9 mouse cellular contexts compared by ENCODE assay signal in genomic region chr17:88752827-88753471, GRCm38 (mm10). TPM values are rescaled to one million over a fixed set of nuclear protein-coding genes. Genes with fewer than 3 reads are reported as not detected.
A peak's percentile ranks its signal among the peaks of the same experiment; 100 is the strongest.
DNase-seq lines count a peak whose midpoint lies in the region; ATAC-seq and TF ChIP-seq lines count a peak whose summit lies in the region.
"Had no signal": no experiment of that assay in that cellular context is flagged by ENCODE, and none has a peak within 500 bp of the region (broad histone marks: within the 10 kb centered on the region; RNA-seq: fewer than 3 reads in every experiment).

No protein-coding gene starts in this region.

- DNase-seq in left cerebral cortex, adult 2 months (ENCODE audit: extremely low spot score in 1 of 2, low spot score in 2 of 2), result peak; percentile 47 to 54
- DNase-seq in left cerebral cortex, adult 11 months (ENCODE audit: low spot score), result no peak
- DNase-seq in forebrain, postnatal 0 days, result peak; percentile 84
- DNase-seq in kidney, adult 2 months, result peak; percentile 19
- no peak for DNase-seq in liver, embryonic 14.5 days (ENCODE audit: low read depth in 3 of 3, low spot score in 3 of 3)

- TF ChIP-seq POLR2A in kidney, adult 2 months (IDR thresholded peaks at IDR 0.05; ENCODE audit: low read depth, low read length), result no peak

- H3K9ac ChIP-seq in forebrain, postnatal 0 days, result no peak overlapping the region
- H3K9ac ChIP-seq in liver, embryonic 14.5 days (replicated peaks), result no peak overlapping the region
- no peak overlapping the region for H3K9ac ChIP-seq in neural tube, embryonic 13.5 days

- 6% methylated on average over 17 of the region's 17 CpGs for WGBS in forebrain, postnatal 0 days
- WGBS in kidney, adult 2 months, result 4% methylated on average over 17 of the region's 17 CpGs
- 5% methylated on average over 17 of the region's 17 CpGs for WGBS in liver, embryonic 14.5 days (ENCODE audit: insufficient replicate concordance)
- WGBS in neural tube, embryonic 13.5 days, result 5% methylated on average over 17 of the region's 17 CpGs

- no peaks in the 10 kb centered on the region for H3K9me3 ChIP-seq in forebrain, postnatal 0 days (ENCODE audit: low read length)
- H3K9me3 ChIP-seq in liver, embryonic 14.5 days (ENCODE audit: control insufficient read depth, low read length), result no peaks in the 10 kb centered on the region
- no peaks in the 10 kb centered on the region for H3K9me3 ChIP-seq in neural tube, embryonic 13.5 days

- peak; percentile 65 for TF ChIP-seq CTCF in left cerebral cortex, adult 2 months (IDR thresholded peaks at IDR 0.05)
- TF ChIP-seq CTCF in forebrain, postnatal 0 days (IDR thresholded peaks at IDR 0.05; ENCODE audit: low read depth), result peak; percentile 82
- TF ChIP-seq CTCF in kidney, adult 2 months (conservative IDR thresholded peaks at IDR 0.05; ENCODE audit: insufficient read depth, insufficient read length, low read depth, low read length), result peak; percentile 49
- peak; percentile 53 for TF ChIP-seq CTCF in liver, embryonic 14.5 days (IDR thresholded peaks at IDR 0.05; ENCODE audit: low read depth)

- no peak overlapping the region for H3K27ac ChIP-seq in left cerebral cortex, adult 2 months
- H3K27ac ChIP-seq in forebrain, postnatal 0 days (ENCODE audit: low read depth, low read length), result peak overlapping the region; percentile 54
- H3K27ac ChIP-seq in kidney, adult 2 months (ENCODE audit: insufficient read depth, low read depth, low read length), result no peak overlapping the region
- H3K27ac ChIP-seq in liver, embryonic 14.5 days, result no peak overlapping the region
- H3K27ac ChIP-seq in neural tube, embryonic 13.5 days (replicated peaks), result peak overlapping the region; percentile 70

- ATAC-seq in activated CD4-positive, CD25-positive, alpha-beta regulatory T cell, adult 4 months, result peak; percentile 70
- ATAC-seq in forebrain, postnatal 0 days, result peak; percentile 79
- ATAC-seq in liver, embryonic 14.5 days (ENCODE audit: insufficient read depth), result no peak
- ATAC-seq in neural tube, embryonic 13.5 days (ENCODE audit: low read depth), result peak; percentile 73
- ATAC-seq in erythroblast, adult 5-6 weeks (replicated peaks; ENCODE audit: low FRiP score, poor library complexity, severe bottlenecking), result no peak

- no peaks in the 10 kb centered on the region for H3K36me3 ChIP-seq in forebrain, postnatal 0 days (ENCODE audit: insufficient read depth)
- no peaks in the 10 kb centered on the region for H3K36me3 ChIP-seq in kidney, adult 2 months (ENCODE audit: control insufficient read depth, insufficient read depth, low read length)
- H3K36me3 ChIP-seq in liver, embryonic 14.5 days (replicated peaks; ENCODE audit: control insufficient read depth, insufficient read depth, low read depth), result no peaks in the 10 kb centered on the region
- no peaks in the 10 kb centered on the region for H3K36me3 ChIP-seq in neural tube, embryonic 13.5 days

- H3K4me1 ChIP-seq in forebrain, postnatal 0 days (ENCODE audit: insufficient read depth), result peaks cover 14% of the 10 kb centered on the region
- H3K4me1 ChIP-seq in kidney, adult 2 months (ENCODE audit: control insufficient read depth, insufficient read depth, low read length), result no peaks in the 10 kb centered on the region
- H3K4me1 ChIP-seq in liver, embryonic 14.5 days (replicated peaks; ENCODE audit: control insufficient read depth in 2 of 2, insufficient read depth in 2 of 2, low read length in 1 of 2), result no peaks in the 10 kb centered on the region
- H3K4me1 ChIP-seq in neural tube, embryonic 13.5 days (replicated peaks), result peaks cover 64% of the 10 kb centered on the region

- no peak for TF ChIP-seq EP300 in liver, embryonic 14.5 days (IDR thresholded peaks at IDR 0.05; ENCODE audit: low read depth)

- H3K4me3 ChIP-seq in left cerebral cortex, adult 2 months, result no peak overlapping the region
- 0 out of 2 replicates have a peak overlapping the region, but pooled peaks have one; percentile 9 for H3K4me3 ChIP-seq in forebrain, postnatal 0 days (ENCODE audit: low read depth, low read length)
- no peak overlapping the region for H3K4me3 ChIP-seq in kidney, adult 2 months (ENCODE audit: insufficient read depth, low read depth, low read length)
- no peak overlapping the region for H3K4me3 ChIP-seq in liver, embryonic 14.5 days (ENCODE audit: insufficient read depth in 1 of 2, low read depth in 2 of 2, low read length in 2 of 2)
- H3K4me3 ChIP-seq in neural tube, embryonic 13.5 days, result peak overlapping the region; percentile 5; the same call in 1 of the 2 replicates
- H3K4me3 ChIP-seq: erythroblast, embryonic 14.5 days had no signal

- H3K4me2 ChIP-seq in forebrain, postnatal 0 days (ENCODE audit: low read depth), result peak overlapping the region; percentile 15; the same call in 1 of the 2 replicates
- peak overlapping the region; percentile 2; the same call in 1 of the 2 replicates for H3K4me2 ChIP-seq in liver, embryonic 14.5 days (ENCODE audit: low read depth)
- H3K4me2 ChIP-seq in neural tube, embryonic 13.5 days, result peak overlapping the region; percentile 45

- intact Hi-C loops in left cerebral cortex, adult 2 months (cut with DNase I), result loop anchor here (1.0 kb wide), 1 partner anchor 101 kb away; no protein-coding TSS in a partner anchor

- no peaks in the 10 kb centered on the region for H3K27me3 ChIP-seq in forebrain, postnatal 0 days (ENCODE audit: insufficient read depth, low read length)
- no peaks in the 10 kb centered on the region; the same call in 1 of the 2 replicates for H3K27me3 ChIP-seq in kidney, adult 2 months (replicated peaks; ENCODE audit: control insufficient read depth, insufficient read depth, low read length)
- no peaks in the 10 kb centered on the region for H3K27me3 ChIP-seq in liver, embryonic 14.5 days (ENCODE audit: control insufficient read depth, insufficient read depth, low read length)
- H3K27me3 ChIP-seq in neural tube, embryonic 13.5 days, result no peaks in the 10 kb centered on the region

RNA-seq across cellular contexts. Expression of gene Lhcgr, which starts 38.8 kb away (rescaled TPM):
- total RNA-seq in left cerebral cortex, adult 2 months (2021), result under 1 TPM; 0.27 to 0.49 TPM
- polyA plus RNA-seq in activated CD4-positive, CD25-positive, alpha-beta regulatory T cell, adult 4 months (2017; shearing (Covaris generic)), result not detected
- 0.62 and 0.95 TPM in 2 replicates for total RNA-seq in forebrain, postnatal 0 days (2014; rRNA removed)
- polyA plus RNA-seq in forebrain, postnatal 0 days (2015; fragmentation: Nextera tagmentation; extraction: Ambion mirVana), result 1.2 and 2.0 TPM in 2 replicates
- polyA plus RNA-seq in kidney, adult 2 months (2012; rRNA removed), result 0.02 and 0.03 TPM in 2 replicates
- 0.01 TPM in 1 of 2 replicates, not detected in the other for polyA plus RNA-seq in liver, embryonic 14.5 days (2012; rRNA removed)
- not detected in 2 replicates for polyA plus RNA-seq in liver, embryonic 14.5 days (2014; fragmentation: Nextera tagmentation; extraction: Ambion mirVana)
- 1.5 and 2.2 TPM in 2 replicates for polyA plus RNA-seq in neural tube, embryonic 13.5 days (2015; fragmentation: Nextera tagmentation; extraction: Ambion mirVana)
- not detected in 2 replicates for total RNA-seq in erythroblast, adult 5-6 weeks (2015; ENCODE audit: low replicate concordance)
- total RNA-seq in erythroblast, adult 5-6 weeks (2017; ENCODE audit: low replicate concordance), result not detected in 2 replicates
- polyA plus RNA-seq: erythroblast, embryonic 14.5 days had no signal

Comparison
In these comparisons a context has a peak if more than half of its experiments do, and no peak if none do; other contexts are left out.
1. DNase-seq: peak in left cerebral cortex, adult 2 months (2 of 2), forebrain, postnatal 0 days (single experiment) and kidney, adult 2 months (single experiment); none in left cerebral cortex, adult 11 months (single experiment) and liver, embryonic 14.5 days (0 of 3).
2. H3K27ac ChIP-seq: peak in forebrain, postnatal 0 days (single experiment) and neural tube, embryonic 13.5 days (single experiment); none in left cerebral cortex, adult 2 months (single experiment), kidney, adult 2 months (single experiment) and liver, embryonic 14.5 days (single experiment).
3. H3K4me3 ChIP-seq: peak in forebrain, postnatal 0 days (single experiment) and neural tube, embryonic 13.5 days (single experiment); none in left cerebral cortex, adult 2 months (single experiment), kidney, adult 2 months (single experiment) and liver, embryonic 14.5 days (0 of 2).
4. ATAC-seq: peak in activated CD4-positive, CD25-positive, alpha-beta regulatory T cell, adult 4 months (single experiment), forebrain, postnatal 0 days (single experiment) and neural tube, embryonic 13.5 days (single experiment); none in liver, embryonic 14.5 days (single experiment) and erythroblast, adult 5-6 weeks (single experiment).
5. Peak in every context shown above with its lines, with median percentiles within 50 percentile points of each other: CTCF ChIP-seq and H3K4me2 ChIP-seq.